In the genomic region with DNA sequence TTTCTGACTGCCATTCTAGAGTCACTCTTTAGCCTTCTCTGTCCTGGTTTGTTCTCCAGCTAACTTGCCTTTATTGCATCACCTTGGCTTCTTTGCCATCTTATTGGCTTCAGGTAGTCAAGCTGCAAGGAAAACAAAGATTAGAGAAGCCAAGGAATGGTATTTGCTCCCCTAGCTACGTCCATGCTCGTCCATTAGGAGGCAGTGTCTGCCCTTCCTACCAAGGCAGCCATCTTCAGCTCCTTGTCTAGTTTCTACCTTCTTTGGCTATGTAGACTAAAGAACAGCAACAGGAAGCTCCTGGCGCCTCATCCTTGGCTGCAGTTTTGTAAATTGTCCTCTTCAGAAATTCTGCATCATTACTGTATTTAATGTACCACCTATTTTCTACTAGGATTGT, we compare ENCODE assay signal across 9 mouse cellular contexts.
DNase-seq lines count a peak whose midpoint lies in the region; ATAC-seq and TF ChIP-seq lines count a peak whose summit lies in the region.
"Had no signal": no experiment of that assay in that cellular context is flagged by ENCODE, and none has a peak within 500 bp of the region (broad histone marks: within the 10 kb centered on the region; RNA-seq: fewer than 3 reads in every experiment).

No protein-coding gene starts in this region.

- no peak overlapping the region for H3K27ac ChIP-seq in liver, embryonic 14.5 days
- H3K27ac ChIP-seq in liver, embryonic 11.5 days (ENCODE audit: low read depth, low read length), result no peak overlapping the region
- no peak overlapping the region for H3K27ac ChIP-seq in embryonic fibroblast, embryonic 13.5 days (ENCODE audit: insufficient read depth, low read length)
- no peak overlapping the region for H3K27ac ChIP-seq in forebrain, embryonic 16.5 days (ENCODE audit: low read length)

- no peak overlapping the region for H3K4me3 ChIP-seq in liver, embryonic 14.5 days (ENCODE audit: insufficient read depth in 1 of 2, low read depth in 2 of 2, low read length in 2 of 2)
- no peak overlapping the region for H3K4me3 ChIP-seq in liver, embryonic 11.5 days (ENCODE audit: low read depth, low read length)
- H3K4me3 ChIP-seq in embryonic fibroblast, embryonic 13.5 days (ENCODE audit: insufficient read depth, low read length), result no peak overlapping the region
- no peak overlapping the region for H3K4me3 ChIP-seq in forebrain, embryonic 16.5 days (replicated peaks; ENCODE audit: low read length)
- H3K4me3 ChIP-seq: megakaryocyte, embryonic 14.5 days had no signal

- 20% methylated on average over 3 of the region's 3 CpGs for WGBS in liver, embryonic 14.5 days (ENCODE audit: insufficient replicate concordance)
- WGBS in liver, embryonic 11.5 days, result 48% methylated on average over 3 of the region's 3 CpGs
- 56% methylated on average over 3 of the region's 3 CpGs for WGBS in forebrain, embryonic 16.5 days

- TF ChIP-seq EP300 in liver, embryonic 14.5 days (IDR thresholded peaks at IDR 0.05; ENCODE audit: low read depth), result no peak

- no peaks in the 10 kb centered on the region for H3K4me1 ChIP-seq in liver, embryonic 14.5 days (replicated peaks; ENCODE audit: control insufficient read depth in 2 of 2, insufficient read depth in 2 of 2, low read length in 1 of 2)
- no peaks in the 10 kb centered on the region for H3K4me1 ChIP-seq in liver, embryonic 11.5 days (replicated peaks; ENCODE audit: control insufficient read depth, insufficient read depth, low read length)
- H3K4me1 ChIP-seq in embryonic fibroblast, embryonic 13.5 days (ENCODE audit: control insufficient read depth, insufficient read depth, low read length), result no peaks in the 10 kb centered on the region
- no peaks in the 10 kb centered on the region for H3K4me1 ChIP-seq in forebrain, embryonic 16.5 days (replicated peaks; ENCODE audit: control insufficient read depth, insufficient read depth, low read length)
- H3K4me1 ChIP-seq: megakaryocyte, embryonic 14.5 days had no signal

- ATAC-seq in liver, embryonic 14.5 days (ENCODE audit: insufficient read depth), result no peak
- ATAC-seq in liver, embryonic 11.5 days (replicated peaks; ENCODE audit: low FRiP score), result no peak
- ATAC-seq in forebrain, embryonic 16.5 days, result no peak

- H3K36me3 ChIP-seq in liver, embryonic 14.5 days (replicated peaks; ENCODE audit: control insufficient read depth, insufficient read depth, low read depth), result no peaks in the 10 kb centered on the region
- H3K36me3 ChIP-seq in liver, embryonic 11.5 days (ENCODE audit: control insufficient read depth, insufficient read depth, low read length), result no peaks in the 10 kb centered on the region
- no peaks in the 10 kb centered on the region for H3K36me3 ChIP-seq in forebrain, embryonic 16.5 days (ENCODE audit: control insufficient read depth, insufficient read depth)

- peak; percentile 5 for DNase-seq in adrenal gland, postnatal 10 days
- DNase-seq in adrenal gland, adult 8-10 months, result no peak
- no peak for DNase-seq in liver, embryonic 14.5 days (ENCODE audit: low read depth in 3 of 3, low spot score in 3 of 3)
- DNase-seq in liver, embryonic 11.5 days (ENCODE audit: low spot score), result no peak
- DNase-seq in naive thymus-derived CD4-positive, alpha-beta T cell, adult 2 months (ENCODE audit: low read depth), result peak; percentile 0
- no peak for DNase-seq in thymus, postnatal 25 days

- no peak overlapping the region for H3K4me2 ChIP-seq in liver, embryonic 14.5 days (ENCODE audit: low read depth)
- H3K4me2 ChIP-seq in liver, embryonic 11.5 days, result no peak overlapping the region
- no peak overlapping the region for H3K4me2 ChIP-seq in forebrain, embryonic 16.5 days (ENCODE audit: low read length)

- TF ChIP-seq POLR2A in embryonic fibroblast, embryonic 13.5 days (IDR thresholded peaks at IDR 0.05; ENCODE audit: low read depth, low read length), result no peak

- no peak overlapping the region for H3K9ac ChIP-seq in liver, embryonic 14.5 days (replicated peaks)
- H3K9ac ChIP-seq in liver, embryonic 11.5 days (ENCODE audit: low read depth, low read length), result no peak overlapping the region
- no peak overlapping the region for H3K9ac ChIP-seq in forebrain, embryonic 16.5 days (replicated peaks; ENCODE audit: low read depth, low read length)

- TF ChIP-seq CTCF in liver, embryonic 14.5 days (IDR thresholded peaks at IDR 0.05; ENCODE audit: low read depth), result peak; percentile 18; the same call in 1 of the 2 replicates
- peak; percentile 22; the same call in 1 of the 2 replicates for TF ChIP-seq CTCF in embryonic fibroblast, embryonic 13.5 days (IDR thresholded peaks at IDR 0.05; ENCODE audit: borderline replicate concordance, insufficient read depth, low read length)

- H3K9me3 ChIP-seq in liver, embryonic 14.5 days (ENCODE audit: control insufficient read depth, low read length), result no peaks in the 10 kb centered on the region
- no peaks in the 10 kb centered on the region for H3K9me3 ChIP-seq in liver, embryonic 11.5 days (ENCODE audit: control insufficient read depth, low read length)
- no peaks in the 10 kb centered on the region for H3K9me3 ChIP-seq in forebrain, embryonic 16.5 days (ENCODE audit: control insufficient read depth, low read length)
- H3K9me3 ChIP-seq: megakaryocyte, embryonic 14.5 days had no signal

- no peaks in the 10 kb centered on the region for H3K27me3 ChIP-seq in liver, embryonic 14.5 days (ENCODE audit: control insufficient read depth, insufficient read depth, low read length)
- H3K27me3 ChIP-seq in liver, embryonic 11.5 days (replicated peaks; ENCODE audit: control insufficient read depth, insufficient read depth, low read length), result no peaks in the 10 kb centered on the region
- no peaks in the 10 kb centered on the region for H3K27me3 ChIP-seq in forebrain, embryonic 16.5 days (replicated peaks; ENCODE audit: control insufficient read depth, insufficient read depth, low read length)
- H3K27me3 ChIP-seq: megakaryocyte, embryonic 14.5 days had no signal

Comparison
In these comparisons a context has a peak if more than half of its experiments do, and no peak if none do; other contexts are left out.
1. DNase-seq: peak in adrenal gland, postnatal 10 days (single experiment) and naive thymus-derived CD4-positive, alpha-beta T cell, adult 2 months (single experiment); none in adrenal gland, adult 8-10 months (single experiment), liver, embryonic 14.5 days (0 of 3), liver, embryonic 11.5 days (single experiment) and thymus, postnatal 25 days (single experiment).